Mouse (Mus musculus): ENCODE data around the gene Prkar2b.

The Prkar2b gene

DNA sequence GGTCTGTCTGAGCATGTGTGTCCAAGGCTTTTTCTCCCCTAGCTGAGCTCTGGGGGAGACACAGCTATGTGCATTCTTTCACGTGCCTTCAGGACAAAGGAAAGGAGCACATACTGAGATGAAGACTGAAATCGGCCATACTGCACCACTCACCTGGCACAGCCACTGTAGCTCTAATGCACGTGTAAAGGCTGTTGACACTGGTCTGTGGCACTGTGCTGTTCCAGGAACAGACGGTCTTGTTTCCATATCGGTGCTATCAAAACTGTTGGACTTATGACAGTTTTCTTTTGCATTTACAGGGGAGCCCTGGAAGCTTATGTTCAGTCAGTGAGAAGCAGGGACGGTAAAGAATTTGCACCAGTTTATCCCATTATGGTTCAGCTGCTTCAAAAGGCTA, 135.8 kb downstream of the Prkar2b start:
- no peak for DNase-seq (ENCODE audit: low read depth, low spot score)

GRCm38 (mm10) chr12:31924135-31924534, 137.0 kb downstream of the Prkar2b start:
- DNase-seq (ENCODE audit: low read depth, low spot score), result no peak

GRCm38 (mm10) chr12:31920464-31921405, 140.4 kb downstream of the Prkar2b start:
- no peak for DNase-seq (ENCODE audit: low read depth, low spot score)

DNA sequence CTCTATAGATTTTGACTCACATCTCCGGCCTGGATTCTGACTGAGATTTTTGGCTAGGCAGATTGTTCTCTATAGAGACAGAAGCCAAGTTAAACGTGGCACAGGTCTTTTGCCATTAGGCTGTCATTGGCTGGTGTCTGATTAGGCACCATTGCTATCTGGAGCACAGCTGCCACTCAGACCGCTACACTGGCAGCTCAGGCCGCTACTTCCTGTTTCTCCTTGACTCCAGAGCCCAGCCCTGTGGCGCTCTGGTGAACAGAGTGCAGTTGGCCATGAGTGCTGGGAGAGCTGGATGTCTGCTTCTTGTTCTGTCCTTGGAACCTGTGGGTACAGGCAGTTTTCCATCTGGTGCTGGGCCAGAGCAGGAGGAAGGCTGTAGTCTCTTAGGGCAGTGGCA, 143.9 kb downstream of the Prkar2b start:
- no peak for DNase-seq (ENCODE audit: low read depth, low spot score)

GRCm38 (mm10) chr12:31916691-31917090, 144.4 kb downstream of the Prkar2b start:
- no peak for DNase-seq (ENCODE audit: low read depth, low spot score)

GRCm38 (mm10) chr12:31913614-31914013, 147.5 kb downstream of the Prkar2b start:
- no peak for DNase-seq (ENCODE audit: low read depth, low spot score)

GRCm38 (mm10) chr12:31912966-31913551, 148.0 kb downstream of the Prkar2b start:
- DNase-seq (ENCODE audit: low read depth, low spot score), result no peak
